Mouse (Mus musculus) small intestine, adult 2 months (tissue): Measurements from ENCODE around the gene Chad.

ENCODE experiments used
- CTCF ChIP-seq: fragments of 200-500 bp; IDR thresholded peaks from 2 replicates; pipeline ENCODE4 v1.5.1; 2012; ENCODE audit warnings: low read depth, mild to moderate bottlenecking, control low read depth, inconsistent platforms, low read length, moderate library complexity, mixed read lengths; ENCODE audit not compliant: insufficient replicate concordance, insufficient read length; ENCODE audit errors: extremely low read depth
- POLR2A ChIP-seq: fragments of 200-500 bp; IDR thresholded peaks from 2 replicates; pipeline ENCODE4 v1.6.1; 2012; ENCODE audit warnings: low read depth, mild to moderate bottlenecking, control low read depth, inconsistent platforms, low read length, moderate library complexity

GRCm38 (mm10) chr11:94601321-94602281, 36.8 kb downstream of the Chad start, which contains the start of gene Acsf2:
- TF ChIP-seq CTCF, result no peak
- TF ChIP-seq POLR2A, result no peak
